ENCODE assay signal across 14 mouse cellular contexts in the genomic region with DNA sequence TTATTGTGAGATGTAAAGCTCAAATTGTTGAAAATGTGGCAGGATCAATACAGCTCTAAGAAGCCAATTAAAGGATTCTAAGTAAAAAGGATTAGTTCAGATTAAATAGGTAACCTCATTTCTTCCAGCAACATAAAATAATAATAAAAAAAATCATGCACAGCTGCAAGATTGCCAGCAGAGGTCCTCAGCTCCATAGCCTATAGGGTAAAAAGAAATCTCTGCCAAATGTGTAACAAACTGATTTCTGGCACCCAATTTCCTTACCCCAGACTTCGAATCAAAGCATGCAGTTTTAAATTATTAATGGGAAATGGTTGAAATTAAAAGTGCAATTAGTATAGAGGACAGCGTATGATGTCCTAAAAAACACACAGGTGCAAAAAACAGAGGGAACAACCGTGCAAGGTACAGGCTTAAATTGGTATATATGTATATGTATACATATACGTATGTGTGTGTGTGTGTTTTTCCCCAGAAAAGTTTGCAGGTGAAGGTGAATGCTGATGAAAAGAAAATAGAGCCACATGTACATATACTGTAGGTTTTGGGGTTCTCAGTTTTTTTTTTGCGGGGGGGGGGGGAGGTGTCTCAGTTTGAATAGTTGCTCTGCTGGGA.
DNase-seq lines count a peak whose midpoint lies in the region; ATAC-seq and TF ChIP-seq lines count a peak whose summit lies in the region.
"Had no signal": no experiment of that assay in that cellular context is flagged by ENCODE, and none has a peak within 500 bp of the region (broad histone marks: within the 10 kb centered on the region; RNA-seq: fewer than 3 reads in every experiment).

No protein-coding gene starts in this region.

- no peak overlapping the region for H3K4me3 ChIP-seq in cerebellum, adult 2 months (replicated peaks; ENCODE audit: insufficient read depth, low read depth, low read length)
- H3K4me3 ChIP-seq in lung, postnatal 0 days (ENCODE audit: low read depth, low read length), result no peak overlapping the region
- H3K4me3 ChIP-seq: embryonic facial prominence, embryonic 13.5 days; intestine, embryonic 15.5 days had no signal

- no peaks in the 10 kb centered on the region for H3K4me1 ChIP-seq in cerebellum, adult 2 months (ENCODE audit: control insufficient read depth, insufficient read depth, low read length)
- H3K4me1 ChIP-seq in lung, postnatal 0 days (ENCODE audit: insufficient read depth, low read depth, low read length), result no peaks in the 10 kb centered on the region
- H3K4me1 ChIP-seq: embryonic facial prominence, embryonic 13.5 days; intestine, embryonic 15.5 days had no signal

- no peaks in the 10 kb centered on the region for H3K27me3 ChIP-seq in cerebellum, adult 2 months (ENCODE audit: control insufficient read depth, insufficient read depth, low read length)
- H3K27me3 ChIP-seq in lung, postnatal 0 days (replicated peaks; ENCODE audit: insufficient read depth, low read length), result no peaks in the 10 kb centered on the region
- H3K27me3 ChIP-seq: embryonic facial prominence, embryonic 13.5 days; intestine, embryonic 15.5 days had no signal

- TF ChIP-seq POLR2A in cerebellum, adult 2 months (IDR thresholded peaks at IDR 0.05; ENCODE audit: borderline replicate concordance, insufficient read depth, low read length), result no peak

- no peak overlapping the region for H3K9ac ChIP-seq in lung, postnatal 0 days (replicated peaks; ENCODE audit: low read depth)
- H3K9ac ChIP-seq: embryonic facial prominence, embryonic 13.5 days; intestine, embryonic 15.5 days had no signal

- H3K36me3 ChIP-seq in lung, postnatal 0 days (ENCODE audit: insufficient read depth, low read length), result no peaks in the 10 kb centered on the region
- H3K36me3 ChIP-seq: embryonic facial prominence, embryonic 13.5 days; intestine, embryonic 15.5 days had no signal

- H3K9me3 ChIP-seq in lung, postnatal 0 days (ENCODE audit: low read length), result no peaks in the 10 kb centered on the region
- H3K9me3 ChIP-seq: embryonic facial prominence, embryonic 13.5 days; intestine, embryonic 15.5 days had no signal

- no peak overlapping the region for H3K27ac ChIP-seq in cerebellum, adult 2 months (ENCODE audit: insufficient read depth, low read length)
- no peak overlapping the region for H3K27ac ChIP-seq in lung, postnatal 0 days (ENCODE audit: low read length)
- H3K27ac ChIP-seq: embryonic facial prominence, embryonic 13.5 days; intestine, embryonic 15.5 days had no signal

- no peak for TF ChIP-seq EP300 in lung, postnatal 0 days (IDR thresholded peaks at IDR 0.05)

- 69% methylated on average over 5 of the region's 5 CpGs for WGBS in cerebellum, adult 2 months
- WGBS in lung, postnatal 0 days, result 61% methylated on average over 5 of the region's 5 CpGs

- peak; percentile 18 to 25 for DNase-seq in cerebellum, postnatal 10 days
- no peak for DNase-seq in cerebellum, adult 2 months
- peak; percentile 31 for DNase-seq in lung, postnatal 0 days (ENCODE audit: low spot score)
- DNase-seq in lung, postnatal 36 days, result no peak
- peak; percentile 27 for DNase-seq in embryo, embryonic 11 days
- DNase-seq in retina, adult 2 months (ENCODE audit: low read depth, low spot score), result peak; percentile 15
- DNase-seq in yolk sac, embryonic 10.5 days (ENCODE audit: low spot score), result no peak
- DNase-seq: adrenal gland, postnatal 36 days; B cell, adult 2 months; gastrocnemius, postnatal 25 days; lung, adult 2 months had no signal

- no peak for ATAC-seq in lung, postnatal 0 days
- no peak for ATAC-seq in erythroid progenitor cell, adult 5-6 weeks (replicated peaks; ENCODE audit: low FRiP score, poor library complexity, severe bottlenecking)
- ATAC-seq: intestine, embryonic 15.5 days had no signal

- TF ChIP-seq CTCF in cerebellum, adult 2 months (IDR thresholded peaks at IDR 0.05; ENCODE audit: borderline replicate concordance, insufficient read depth, low read depth, low read length), result no peak
- peak; percentile 59 for TF ChIP-seq CTCF in lung, postnatal 0 days (IDR thresholded peaks at IDR 0.05)

- no peak overlapping the region for H3K4me2 ChIP-seq in lung, postnatal 0 days (replicated peaks; ENCODE audit: low read depth, low read length)
- H3K4me2 ChIP-seq: embryonic facial prominence, embryonic 13.5 days; intestine, embryonic 15.5 days had no signal

Comparison
In these comparisons a context has a peak if more than half of its experiments do, and no peak if none do; other contexts are left out.
1. DNase-seq: peak in cerebellum, postnatal 10 days (2 of 2), lung, postnatal 0 days (single experiment), embryo, embryonic 11 days (single experiment) and retina, adult 2 months (single experiment); none in cerebellum, adult 2 months (0 of 2), lung, postnatal 36 days (single experiment) and yolk sac, embryonic 10.5 days (single experiment).